Mouse (Mus musculus) midbrain, postnatal 0 days (tissue): Measurements from ENCODE around the gene Nrxn1. TPM values are rescaled to one million over a fixed set of nuclear protein-coding genes. Genes with fewer than 3 reads are reported as not detected.
A peak's percentile ranks its signal among the peaks of the same experiment; 100 is the strongest.

Source experiments
- ATAC-seq: fragments of 200-750 bp; cut with Nextera tagmentation; 2 replicates; pipeline ENCODE4 v1.8.0; 2017; ENCODE audit warnings: moderate number of reproducible peaks, mild to moderate bottlenecking, moderate TSS enrichment, moderate library complexity; ENCODE audit not compliant: low FRiP score
- DNase-seq: peaks from one replicate; pipeline ENCODE4 v3.0.0-alpha.2; 2015; ENCODE audit warnings: low spot score
- H3K27ac ChIP-seq: fragments of 300-500 bp; sonication (generic); 2 replicates; pipeline ENCODE4 v1.5.1; 2014; ENCODE audit warnings: low read depth, mild to moderate bottlenecking, low read length, mixed read lengths
- H3K27me3 ChIP-seq: fragments of 300-500 bp; sonication (generic); 2 replicates; pipeline ENCODE4 v1.6.1; 2014; ENCODE audit warnings: low read length, control low read depth, mixed read lengths; ENCODE audit not compliant: insufficient read depth
- H3K36me3 ChIP-seq: fragments of 300-500 bp; sonication (generic); 2 replicates; pipeline ENCODE4 v1.6.1; 2014; ENCODE audit warnings: low read length, control low read depth, mixed read lengths; ENCODE audit not compliant: insufficient read depth
- H3K4me1 ChIP-seq: fragments of 300-500 bp; sonication (generic); 2 replicates; pipeline ENCODE4 v1.6.1; 2014; ENCODE audit warnings: mild to moderate bottlenecking, control low read depth, antibody characterized with exemption, low read length, mixed read lengths; ENCODE audit not compliant: insufficient read depth
- H3K4me2 ChIP-seq: fragments of 300-500 bp; sonication (generic); 2 replicates; pipeline ENCODE4 v1.6.1; 2014; ENCODE audit warnings: low read depth, mild to moderate bottlenecking, low read length, mixed read lengths; ENCODE audit not compliant: poor library complexity, severe bottlenecking
- H3K4me3 ChIP-seq: fragments of 300-500 bp; sonication (generic); 2 replicates; pipeline ENCODE4 v1.5.1; 2014; ENCODE audit warnings: low read depth, mild to moderate bottlenecking, low read length, moderate library complexity
- H3K9ac ChIP-seq: fragments of 300-500 bp; sonication (generic); replicated peaks from 2 replicates; pipeline ENCODE4 v1.6.1; 2014; ENCODE audit warnings: mild to moderate bottlenecking, low read length, moderate library complexity, mixed read lengths; ENCODE audit not compliant: poor library complexity, severe bottlenecking
- H3K9me3 ChIP-seq: fragments of 300-500 bp; sonication (generic); 2 replicates; pipeline ENCODE4 v1.6.1; 2016; ENCODE audit warnings: low read length, control low read depth
- CTCF ChIP-seq: IDR thresholded peaks from 2 replicates; pipeline ENCODE4 v1.5.1; 2016; ENCODE audit warnings: antibody characterized with exemption, mild to moderate bottlenecking
- WGBS: fragments of 180-500 bp; shearing (Covaris S2); extraction: QIAGEN DNeasy Blood & Tissue Kit; methylation state at CpG from one replicate; pipeline ENCODE4 v1.1.7; 2014; 5-methylcytosine and 5-hydroxymethylcytosine counted together
- polyA plus RNA-seq: library from polyadenylated mRNA; unstranded; fragments of >200 nt; fragmentation: Nextera tagmentation; extraction: Ambion mirVana; gene quantifications from 2 replicates; pipeline ENCODE4 v1.2.1, GENCODE M21; 2015
- total RNA-seq: library from RNA; depleted of rRNA; stranded (reverse); fragments of >200 nt; gene quantifications from 2 replicates; pipeline ENCODE4 v1.2.3, GENCODE M21; 2014

Gene Nrxn1
- total and polyA plus RNA-seq, 2 experiments from 2014 or later: 240 to 472 TPM

- no peaks in the 10 kb centered on the region for H3K36me3 ChIP-seq
- H3K9ac ChIP-seq: no peak overlapping the region
- ATAC-seq: no peak
- WGBS: 58% methylated on average over 5 of the region's 5 CpGs
- H3K27ac ChIP-seq: no peak overlapping the region
- TF ChIP-seq CTCF: no peak
- H3K27me3 ChIP-seq: no peaks in the 10 kb centered on the region
- no peak overlapping the region for H3K4me2 ChIP-seq
- H3K9me3 ChIP-seq: no peaks in the 10 kb centered on the region
- no peaks in the 10 kb centered on the region for H3K4me1 ChIP-seq
- no peak for DNase-seq
- H3K4me3 ChIP-seq: no peak overlapping the region
These were observed 710.1 kb downstream of the Nrxn1 start for GRCm38 (mm10) chr17:90382496-90383443.

- WGBS: 82% methylated on average over 2 of the region's 2 CpGs
- Histone ChIP-seq H3K27ac (no peak overlapping the region), H3K27me3 (no peaks in the 10 kb centered on the region), H3K9ac (no peak overlapping the region), H3K36me3 (no peaks in the 10 kb centered on the region), H3K9me3 (no peaks in the 10 kb centered on the region), H3K4me3 (no peak overlapping the region), H3K4me2 (no peak overlapping the region), H3K4me1 (no peaks in the 10 kb centered on the region)
- no peak for DNase-seq
- no peak for TF ChIP-seq CTCF
- ATAC-seq: no peak
These were observed 716.3 kb downstream of the Nrxn1 start for GRCm38 (mm10) chr17:90376533-90376932.

GRCm38 (mm10) chr17:90362169-90362568, 730.7 kb downstream of the Nrxn1 start:
- H3K4me3 ChIP-seq: no peak overlapping the region
- H3K36me3 ChIP-seq: no peaks in the 10 kb centered on the region
- no peaks in the 10 kb centered on the region for H3K4me1 ChIP-seq
- H3K27ac ChIP-seq: no peak overlapping the region
- H3K27me3 ChIP-seq: no peaks in the 10 kb centered on the region
- TF ChIP-seq CTCF: no peak
- 86% methylated on average over 4 of the region's 4 CpGs for WGBS
- ATAC-seq (no peak), DNase-seq (no peak)
- no peak overlapping the region for H3K9ac ChIP-seq
- no peaks in the 10 kb centered on the region for H3K9me3 ChIP-seq
- H3K4me2 ChIP-seq: no peak overlapping the region

GRCm38 (mm10) chr17:90349385-90350095, 743.3 kb downstream of the Nrxn1 start:
- no peak overlapping the region for H3K4me3 ChIP-seq
- no peak for DNase-seq

GRCm38 (mm10) chr17:90346735-90347475, 746.0 kb downstream of the Nrxn1 start:
- no peak for TF ChIP-seq CTCF
- no peaks in the 10 kb centered on the region for H3K27me3 ChIP-seq
- 43% methylated on average over 3 of the region's 3 CpGs for WGBS
- no peak overlapping the region for H3K4me3 ChIP-seq
- no peaks in the 10 kb centered on the region for H3K36me3 ChIP-seq
- peaks cover 3% of the 10 kb centered on the region; the same call in 1 of the 2 replicates for H3K4me1 ChIP-seq
- no peak overlapping the region for H3K4me2 ChIP-seq
- no peak overlapping the region for H3K27ac ChIP-seq
- no peaks in the 10 kb centered on the region for H3K9me3 ChIP-seq
- DNase-seq (peak; percentile 17), ATAC-seq (no peak)
- H3K9ac ChIP-seq: no peak overlapping the region

More at GRCm38 (mm10) chr17:90349385-90350095, 743.3 kb downstream of the Nrxn1 start:
- Histone ChIP-seq H3K9ac (no peak overlapping the region), H3K36me3 (no peaks in the 10 kb centered on the region), H3K27me3 (no peaks in the 10 kb centered on the region), H3K9me3 (no peaks in the 10 kb centered on the region), H3K27ac (no peak overlapping the region), H3K4me2 (no peak overlapping the region), H3K4me1 (peaks cover 3% of the 10 kb centered on the region; the same call in 1 of the 2 replicates)
- TF ChIP-seq CTCF: no peak
- ATAC-seq: no peak
- WGBS: 59% methylated on average over 5 of the region's 5 CpGs
